Mouse (Mus musculus): ENCODE measurements at regions not wholly inside any gene's neighbourhood (a gene's known extent, or its start where the extent isn't known, plus 50 kb on each side); places are given as distances from the start of the nearest gene placed in this dataset.

DNA sequence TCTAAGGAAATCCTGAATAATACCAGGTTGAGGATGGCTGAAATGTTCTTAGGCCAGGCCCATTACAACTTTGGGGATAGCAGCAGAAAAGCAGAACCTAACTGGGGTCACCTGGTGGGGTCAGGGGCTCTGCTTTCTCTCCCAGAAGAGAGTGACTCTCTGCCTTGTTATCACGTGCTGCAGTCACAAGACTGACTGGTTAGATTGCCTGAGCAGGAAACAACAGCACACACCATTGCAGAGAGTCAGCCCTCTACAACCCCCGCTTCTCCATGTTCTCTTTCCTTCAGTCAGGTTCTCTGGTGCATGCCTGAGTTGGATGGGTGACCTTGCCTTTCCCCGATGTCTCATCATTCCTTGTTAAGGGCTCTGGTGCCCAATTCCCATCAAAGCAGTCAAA, 91.2 kb upstream of the Hsd17b12 start:
- 64% methylated on average over 3 of the region's 3 CpGs for WGBS
- Histone ChIP-seq H3K4me1 (replicated peaks; ENCODE audit: control insufficient read depth, insufficient read depth, low read length) (peaks cover 26% of the 10 kb centered on the region), H3K9ac (replicated peaks; ENCODE audit: low read depth, low read length) (no peak overlapping the region), H3K27ac (ENCODE audit: low read length) (no peak overlapping the region), H3K27me3 (replicated peaks; ENCODE audit: control insufficient read depth, insufficient read depth, low read length) (peaks cover 16% of the 10 kb centered on the region), H3K4me3 (replicated peaks; ENCODE audit: low read length) (no peak overlapping the region), H3K36me3 (ENCODE audit: control insufficient read depth, insufficient read depth) (no peaks in the 10 kb centered on the region), H3K4me2 (ENCODE audit: low read length) (no peak overlapping the region), H3K9me3 (ENCODE audit: control insufficient read depth, low read length) (no peaks in the 10 kb centered on the region)
- no peak for ATAC-seq

DNA sequence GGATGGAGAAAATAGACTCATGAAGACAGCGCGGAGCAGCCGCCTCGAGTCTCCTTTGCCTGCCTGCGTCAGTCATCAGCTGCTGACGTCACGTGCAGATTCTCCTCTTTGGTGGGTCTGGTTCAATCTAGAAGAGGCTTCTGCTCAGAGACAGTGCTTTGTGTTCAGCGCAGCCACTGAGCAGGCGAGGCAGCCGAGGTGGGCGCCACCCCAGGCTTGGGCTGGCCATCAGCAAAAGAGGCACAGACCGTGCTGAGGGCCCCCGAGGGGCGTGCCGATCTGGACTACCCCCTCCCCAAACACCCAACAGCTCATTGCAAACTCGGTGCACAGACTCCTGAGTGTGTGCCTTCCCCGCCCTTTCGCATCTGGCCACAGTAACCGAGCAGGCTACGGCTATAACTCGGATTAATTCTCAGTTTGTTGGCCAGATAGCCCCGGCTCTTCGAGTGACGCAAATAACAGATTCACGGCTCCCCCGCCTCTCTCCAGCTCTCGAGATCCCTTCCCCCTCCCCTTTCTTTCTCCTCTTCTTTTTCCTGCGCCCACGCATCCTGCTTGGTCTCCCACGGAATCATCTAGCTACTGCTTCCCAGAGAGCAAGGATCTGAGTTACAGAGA, 89.2 kb upstream of the Hsd17b12 start:
- H3K4me1 ChIP-seq (replicated peaks; ENCODE audit: control insufficient read depth, insufficient read depth, low read length): peaks cover 43% of the 10 kb centered on the region
- 1% methylated on average over 30 of the region's 30 CpGs for WGBS

DNA sequence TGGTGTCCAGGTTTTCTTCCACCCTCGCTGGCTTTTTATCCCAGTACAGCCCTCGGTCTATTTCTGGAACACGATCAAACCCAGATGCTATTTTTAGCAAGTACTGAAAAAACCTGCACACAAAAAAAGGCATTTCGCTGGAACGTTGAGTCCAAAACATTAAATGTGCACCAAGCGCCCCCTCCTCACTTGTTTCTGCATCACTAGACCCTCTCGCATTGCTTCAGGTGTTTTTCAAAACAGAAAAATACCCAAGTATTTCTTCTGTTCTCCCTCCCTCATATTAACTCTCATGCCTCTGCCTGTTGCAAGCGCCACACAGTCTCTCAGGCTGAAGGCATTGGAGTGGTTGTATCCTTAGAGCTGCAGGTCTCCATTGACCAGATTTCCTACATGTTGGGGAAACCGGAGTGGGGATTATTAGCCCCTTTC, 88.4 kb upstream of the Hsd17b12 start:
- no peaks in the 10 kb centered on the region for H3K9me3 ChIP-seq (ENCODE audit: control insufficient read depth, low read length)
- peak overlapping the region; percentile 76 for H3K9ac ChIP-seq (replicated peaks; ENCODE audit: low read depth, low read length)
- H3K27me3 ChIP-seq (replicated peaks; ENCODE audit: control insufficient read depth, insufficient read depth, low read length): peaks cover 33% of the 10 kb centered on the region
- 17% methylated on average over 9 of the region's 9 CpGs for WGBS
- H3K4me2 ChIP-seq (ENCODE audit: low read length): peak overlapping the region; percentile 82
- peak overlapping the region; percentile 64 for H3K4me3 ChIP-seq (replicated peaks; ENCODE audit: low read length)
- H3K27ac ChIP-seq (ENCODE audit: low read length): peak overlapping the region; percentile 94
- peaks cover 49% of the 10 kb centered on the region for H3K4me1 ChIP-seq (replicated peaks; ENCODE audit: control insufficient read depth, insufficient read depth, low read length)
- H3K36me3 ChIP-seq (ENCODE audit: control insufficient read depth, insufficient read depth): no peaks in the 10 kb centered on the region
- peak; percentile 16; the same call in 1 of the 2 replicates for ATAC-seq

More for the DNA sequence above, 89.2 kb upstream of the Hsd17b12 start:
- peaks cover 33% of the 10 kb centered on the region for H3K27me3 ChIP-seq (replicated peaks; ENCODE audit: control insufficient read depth, insufficient read depth, low read length)
- no peaks in the 10 kb centered on the region for H3K36me3 ChIP-seq (ENCODE audit: control insufficient read depth, insufficient read depth)
- ATAC-seq: peak; percentile 88
- no peaks in the 10 kb centered on the region for H3K9me3 ChIP-seq (ENCODE audit: control insufficient read depth, low read length)
- peak overlapping the region; percentile 82 for H3K4me2 ChIP-seq (ENCODE audit: low read length)
- peak overlapping the region; percentile 76 for H3K9ac ChIP-seq (replicated peaks; ENCODE audit: low read depth, low read length)
- H3K4me3 ChIP-seq (replicated peaks; ENCODE audit: low read length): peak overlapping the region; percentile 64
- H3K27ac ChIP-seq (ENCODE audit: low read length): peak overlapping the region; percentile 94

- Histone ChIP-seq H3K4me1 (replicated peaks; ENCODE audit: control insufficient read depth, insufficient read depth, low read length) (peaks cover 57% of the 10 kb centered on the region), H3K36me3 (ENCODE audit: control insufficient read depth, insufficient read depth) (no peaks in the 10 kb centered on the region), H3K4me2 (ENCODE audit: low read length) (peak overlapping the region; percentile 82), H3K9ac (replicated peaks; ENCODE audit: low read depth, low read length) (peak overlapping the region; percentile 76), H3K9me3 (ENCODE audit: control insufficient read depth, low read length) (no peaks in the 10 kb centered on the region), H3K27me3 (replicated peaks; ENCODE audit: control insufficient read depth, insufficient read depth, low read length) (peaks cover 37% of the 10 kb centered on the region), H3K4me3 (replicated peaks; ENCODE audit: low read length) (peak overlapping the region; percentile 64), H3K27ac (ENCODE audit: low read length) (peak overlapping the region; percentile 94; the same call in 1 of the 2 replicates)
- 1% methylated on average over 16 of the region's 16 CpGs for WGBS
- peak; percentile 8; the same call in 1 of the 2 replicates for ATAC-seq
These were observed 87.7 kb upstream of the Hsd17b12 start for GRCm38 (mm10) chr2:94245305-94245959.

DNA sequence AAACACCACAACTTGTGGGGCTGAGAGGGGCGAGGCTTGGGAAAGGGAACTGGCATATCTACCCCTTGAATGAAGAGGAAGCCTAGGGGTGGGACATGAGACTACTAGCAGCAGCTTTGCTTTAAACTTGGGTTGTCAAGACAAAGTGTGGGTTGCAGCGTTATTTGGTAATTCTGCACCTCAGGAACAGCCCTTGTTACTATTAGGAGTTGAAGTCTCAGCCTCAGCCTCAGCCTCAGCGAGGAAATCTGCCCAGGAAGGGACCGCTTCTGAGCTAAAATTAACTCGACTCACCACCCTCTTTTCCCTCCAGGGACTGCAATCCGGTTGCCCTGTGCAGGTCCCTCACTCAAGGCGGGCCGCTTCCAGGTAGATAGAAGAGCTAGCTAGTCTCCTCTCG, 86.4 kb upstream of the Hsd17b12 start:
- WGBS: 0% methylated on average over 9 of the region's 9 CpGs
- H3K9ac ChIP-seq (replicated peaks; ENCODE audit: low read depth, low read length): no peak overlapping the region

GRCm38 (mm10) chr2:94243053-94243916, 85.5 kb upstream of the Hsd17b12 start:
- no peak for ATAC-seq
- peak overlapping the region; percentile 57 for H3K4me2 ChIP-seq (ENCODE audit: low read length)
- peak overlapping the region; percentile 37 for H3K4me3 ChIP-seq (replicated peaks; ENCODE audit: low read length)
- no peaks in the 10 kb centered on the region for H3K9me3 ChIP-seq (ENCODE audit: control insufficient read depth, low read length)
- H3K36me3 ChIP-seq (ENCODE audit: control insufficient read depth, insufficient read depth): no peaks in the 10 kb centered on the region
- no peak overlapping the region for H3K27ac ChIP-seq (ENCODE audit: low read length)
- under 1% methylated on average over 48 of the region's 50 CpGs for WGBS
- peaks cover 62% of the 10 kb centered on the region for H3K4me1 ChIP-seq (replicated peaks; ENCODE audit: control insufficient read depth, insufficient read depth, low read length)
- H3K9ac ChIP-seq (replicated peaks; ENCODE audit: low read depth, low read length): no peak overlapping the region
- peaks cover 56% of the 10 kb centered on the region for H3K27me3 ChIP-seq (replicated peaks; ENCODE audit: control insufficient read depth, insufficient read depth, low read length)

More for the DNA sequence above, 86.4 kb upstream of the Hsd17b12 start:
- H3K4me3 ChIP-seq (replicated peaks; ENCODE audit: low read length): peak overlapping the region; percentile 37
- peaks cover 48% of the 10 kb centered on the region for H3K27me3 ChIP-seq (replicated peaks; ENCODE audit: control insufficient read depth, insufficient read depth, low read length)
- H3K4me2 ChIP-seq (ENCODE audit: low read length): peak overlapping the region; percentile 82
- H3K27ac ChIP-seq (ENCODE audit: low read length): no peak overlapping the region
- no peaks in the 10 kb centered on the region for H3K9me3 ChIP-seq (ENCODE audit: control insufficient read depth, low read length)
- H3K36me3 ChIP-seq (ENCODE audit: control insufficient read depth, insufficient read depth): no peaks in the 10 kb centered on the region
- H3K4me1 ChIP-seq (replicated peaks; ENCODE audit: control insufficient read depth, insufficient read depth, low read length): peaks cover 62% of the 10 kb centered on the region
- no peak for ATAC-seq

- WGBS: 0% methylated on average over 7 of the region's 7 CpGs
- Histone ChIP-seq H3K4me3 (replicated peaks; ENCODE audit: low read length) (peak overlapping the region; percentile 37), H3K9me3 (ENCODE audit: control insufficient read depth, low read length) (no peaks in the 10 kb centered on the region), H3K27ac (ENCODE audit: low read length) (no peak overlapping the region), H3K36me3 (ENCODE audit: control insufficient read depth, insufficient read depth) (no peaks in the 10 kb centered on the region), H3K9ac (replicated peaks; ENCODE audit: low read depth, low read length) (no peak overlapping the region), H3K4me2 (ENCODE audit: low read length) (peak overlapping the region; percentile 95), H3K27me3 (replicated peaks; ENCODE audit: control insufficient read depth, insufficient read depth, low read length) (peaks cover 59% of the 10 kb centered on the region), H3K4me1 (replicated peaks; ENCODE audit: control insufficient read depth, insufficient read depth, low read length) (peaks cover 62% of the 10 kb centered on the region)
- ATAC-seq: no peak
These were observed 84.8 kb upstream of the Hsd17b12 start for GRCm38 (mm10) chr2:94242406-94243052.

DNA sequence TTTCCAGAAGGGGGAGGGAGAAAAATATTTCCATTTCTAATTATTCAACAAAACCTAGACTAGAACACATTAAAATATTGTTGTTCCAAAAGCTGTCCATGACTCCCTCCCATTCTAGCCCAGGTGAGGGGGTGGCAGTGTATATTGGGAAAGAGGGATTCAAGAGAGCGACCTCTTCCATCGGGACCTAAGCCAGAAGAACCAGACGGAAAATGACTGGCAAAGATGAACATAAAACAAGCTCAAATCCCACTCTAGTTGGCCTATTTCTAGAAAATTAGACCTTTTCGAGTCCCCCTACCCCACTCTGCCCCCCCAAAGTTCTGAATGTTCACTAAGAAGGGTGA, 84.3 kb upstream of the Hsd17b12 start:
- peaks cover 59% of the 10 kb centered on the region for H3K27me3 ChIP-seq (replicated peaks; ENCODE audit: control insufficient read depth, insufficient read depth, low read length)
- ATAC-seq: no peak

More for the DNA sequence above, 84.3 kb upstream of the Hsd17b12 start:
- H3K4me2 ChIP-seq (ENCODE audit: low read length): peak overlapping the region; percentile 95
- no peak overlapping the region for H3K27ac ChIP-seq (ENCODE audit: low read length)
- no peak overlapping the region for H3K9ac ChIP-seq (replicated peaks; ENCODE audit: low read depth, low read length)
- H3K9me3 ChIP-seq (ENCODE audit: control insufficient read depth, low read length): no peaks in the 10 kb centered on the region
- H3K36me3 ChIP-seq (ENCODE audit: control insufficient read depth, insufficient read depth): no peaks in the 10 kb centered on the region
- 3% methylated on average over 4 of the region's 4 CpGs for WGBS
- peaks cover 62% of the 10 kb centered on the region for H3K4me1 ChIP-seq (replicated peaks; ENCODE audit: control insufficient read depth, insufficient read depth, low read length)
- H3K4me3 ChIP-seq (replicated peaks; ENCODE audit: low read length): peak overlapping the region; percentile 59
